Mouse (Mus musculus) stomach, postnatal 0 days (tissue): ENCODE measurements at regions not wholly inside any gene's neighbourhood (a gene's known extent, or its start where the extent isn't known, plus 50 kb on each side); places are given as distances from the start of the nearest gene placed in this dataset.

Experiments
- CTCF ChIP-seq: IDR thresholded peaks from 2 replicates; pipeline ENCODE4 v1.5.1; 2016; ENCODE audit warnings: antibody characterized with exemption, low read depth, mild to moderate bottlenecking, moderate library complexity
- EP300 ChIP-seq: optimal IDR thresholded peaks from 2 replicates; pipeline ENCODE3; 2016; ENCODE audit warnings: antibody characterized with exemption

DNA sequence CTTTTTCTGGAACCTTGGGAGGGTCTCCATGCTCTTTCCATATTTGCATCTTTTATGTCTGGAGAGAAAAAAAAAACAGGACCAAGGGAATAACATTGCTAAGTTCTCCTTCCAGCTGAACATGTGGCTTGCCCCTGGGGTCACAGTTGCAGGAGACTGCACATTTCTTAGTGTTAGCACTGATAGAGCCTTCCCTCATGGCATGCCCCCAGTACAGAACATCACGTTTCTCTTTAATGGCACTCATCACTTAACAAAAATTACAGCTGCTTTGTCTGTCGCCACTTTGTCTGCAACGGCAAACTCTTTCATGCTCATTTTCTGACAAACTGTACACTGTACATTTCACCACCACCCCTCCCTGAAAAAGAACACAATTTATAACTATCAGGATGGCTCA is 180.0 kb downstream of the Tm2d1 start:
- TF ChIP-seq CTCF (no peak), EP300 (no peak)
